Mouse (Mus musculus): ENCODE measurements around the gene Crybg1.
"Not testable (repeated sequence)": the region's sequence is repeated elsewhere in the genome, so short reads cannot be mapped to it uniquely, and the experiment has no call there.

Crybg1 gene

DNA sequence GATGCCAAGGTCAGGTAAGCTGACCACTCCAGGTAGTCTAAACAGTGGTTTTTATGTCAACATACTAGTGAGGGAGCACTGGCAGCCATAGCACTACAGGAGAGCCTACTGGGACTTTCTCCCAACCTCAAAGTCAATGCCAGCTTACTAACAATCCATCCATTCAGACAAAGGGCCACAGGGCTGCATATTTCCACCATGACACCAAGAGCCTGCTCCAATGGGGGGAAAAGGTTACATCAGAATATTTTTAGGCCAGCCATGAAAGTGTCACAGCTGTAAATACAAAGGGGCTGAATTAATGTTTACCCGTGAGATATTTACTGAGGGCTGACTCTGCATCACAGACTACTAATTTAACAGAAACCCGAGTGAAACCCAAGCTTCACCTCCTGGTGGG, 175.4 kb downstream of the Crybg1 start:
- DNase-seq (ENCODE audit: low spot score in 2 of 2) = no peak

DNA sequence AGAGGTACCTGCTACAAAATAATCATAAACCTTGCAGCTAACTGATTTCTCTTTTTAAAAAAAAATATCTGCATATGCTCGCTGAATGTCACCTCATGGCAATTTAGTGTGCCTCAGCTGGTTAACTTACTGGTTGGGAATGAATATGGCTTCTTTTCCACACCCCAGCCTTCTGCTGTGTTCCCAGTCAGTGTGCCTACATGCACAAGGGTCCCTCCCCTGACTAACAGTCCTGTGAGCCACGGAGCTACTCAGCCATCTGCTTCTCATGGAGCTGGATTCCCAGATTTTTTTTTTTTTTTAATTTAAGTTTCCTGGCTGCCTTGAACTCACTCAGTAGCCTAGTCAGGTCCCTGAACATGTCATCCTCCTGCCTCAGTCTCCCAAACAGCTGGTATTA, 183.7 kb downstream of the Crybg1 start:
- DNase-seq (ENCODE audit: low spot score in 2 of 2) = no peak

DNA sequence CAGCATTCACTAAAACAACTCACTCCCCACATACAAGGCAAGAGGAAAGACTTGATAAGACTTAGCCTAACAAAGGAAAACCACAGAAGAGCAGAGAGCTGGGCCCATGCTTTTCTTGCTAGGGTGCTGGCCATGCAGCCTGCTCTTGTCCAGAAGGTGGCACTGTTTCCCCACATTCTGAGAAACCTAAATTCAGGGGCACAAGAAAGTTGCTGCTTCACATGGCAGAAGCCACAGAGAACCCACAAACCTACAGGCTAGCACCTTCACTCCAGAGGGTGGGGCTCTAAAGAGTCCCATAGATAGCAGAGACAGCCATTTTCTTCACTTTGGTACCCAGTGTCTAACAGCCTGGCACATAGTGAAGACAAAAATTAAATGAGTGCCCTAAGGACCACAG, 194.7 kb downstream of the Crybg1 start:
- DNase-seq (ENCODE audit: low spot score in 2 of 2) = no peak

DNA sequence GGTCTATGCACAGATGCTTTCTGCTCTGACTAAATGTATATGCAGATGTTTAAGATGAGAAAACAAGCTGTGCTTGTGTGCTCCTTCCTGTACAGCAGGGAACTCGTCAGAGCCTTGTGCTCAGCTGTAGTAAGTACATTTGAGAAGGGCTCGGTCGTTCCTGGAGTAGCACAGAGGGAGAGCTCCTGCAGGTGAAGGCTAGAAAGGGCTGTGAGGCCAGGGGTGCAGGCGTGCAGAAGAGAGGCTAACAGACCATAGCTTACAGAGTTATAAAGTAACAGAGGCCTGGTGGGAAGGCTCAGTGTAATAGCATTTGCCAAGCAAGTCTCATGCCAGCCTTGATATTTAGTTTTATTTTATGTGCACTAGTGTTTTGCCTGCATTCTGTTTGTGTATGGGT, 203.2 kb downstream of the Crybg1 start:
- no peak for DNase-seq (ENCODE audit: low spot score in 2 of 2)

DNA sequence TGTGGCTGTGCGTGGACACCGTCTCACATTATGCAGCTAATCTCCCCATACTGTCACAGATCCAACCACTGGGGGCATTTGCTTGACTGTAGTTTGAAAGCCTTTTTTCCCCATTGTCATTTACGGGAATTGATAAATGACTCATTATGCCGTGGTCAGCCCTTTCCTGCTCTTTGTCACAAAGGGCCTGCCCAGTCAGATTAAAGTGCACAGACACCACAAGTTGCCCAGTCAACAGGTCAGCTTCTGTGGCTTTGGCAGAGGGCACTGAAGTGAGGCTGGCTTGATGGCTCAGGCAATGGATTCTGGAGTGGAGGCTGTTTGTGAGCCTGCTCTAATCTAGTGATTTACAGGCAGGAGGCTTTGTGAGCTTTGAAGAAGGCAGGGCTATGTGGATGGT, 204.9 kb downstream of the Crybg1 start:
- DNase-seq (ENCODE audit: low spot score in 2 of 2) = no peak

DNA sequence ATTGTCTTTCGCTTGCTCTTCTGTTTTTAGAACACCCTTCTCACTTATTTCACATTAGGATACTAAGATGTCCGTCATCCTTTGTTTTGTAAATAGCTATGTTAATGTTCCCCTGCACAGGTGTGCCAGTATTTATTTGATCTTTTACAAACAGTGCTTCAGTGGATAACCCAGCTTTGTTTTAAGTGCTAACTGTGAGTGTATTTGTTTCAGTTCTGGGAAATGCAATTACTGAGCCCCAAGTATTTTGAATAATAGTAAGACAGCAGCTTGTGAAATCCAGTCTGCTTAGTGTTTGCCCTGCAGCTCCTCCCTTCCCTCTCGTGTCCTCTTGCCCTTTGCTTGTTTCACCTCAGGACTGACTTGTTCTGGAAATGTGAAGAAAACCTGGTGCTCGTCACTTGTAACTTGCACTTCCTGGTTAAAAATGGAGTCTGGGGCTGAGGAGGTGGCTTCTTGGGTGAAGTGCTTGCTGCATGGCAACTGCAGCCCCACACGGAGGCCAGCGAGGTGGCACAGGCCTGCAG, 209.5 kb downstream of the Crybg1 start:
- DNase-seq (ENCODE audit: low spot score in 2 of 2) = no peak

DNA sequence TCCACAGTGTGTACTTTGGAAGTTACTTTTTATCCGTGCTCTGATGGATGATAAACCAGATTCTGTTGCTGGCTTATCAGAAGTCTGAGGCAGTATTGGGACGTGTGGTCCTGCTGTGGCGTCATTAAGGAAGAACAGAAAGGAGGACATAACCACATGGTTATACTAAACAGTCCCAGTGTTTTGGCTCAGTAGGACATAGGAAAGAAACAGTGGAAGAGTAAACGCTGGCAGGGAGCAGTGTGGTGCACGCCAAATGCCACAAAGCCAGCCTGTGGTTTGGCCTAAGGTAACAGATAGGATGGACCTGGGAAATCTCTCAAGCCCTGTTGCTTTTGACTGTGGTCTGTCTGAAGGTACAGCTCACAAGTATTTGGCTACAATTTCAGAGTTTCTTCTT, 220.1 kb downstream of the Crybg1 start:
- DNase-seq (ENCODE audit: low spot score in 2 of 2) = no peak

DNA sequence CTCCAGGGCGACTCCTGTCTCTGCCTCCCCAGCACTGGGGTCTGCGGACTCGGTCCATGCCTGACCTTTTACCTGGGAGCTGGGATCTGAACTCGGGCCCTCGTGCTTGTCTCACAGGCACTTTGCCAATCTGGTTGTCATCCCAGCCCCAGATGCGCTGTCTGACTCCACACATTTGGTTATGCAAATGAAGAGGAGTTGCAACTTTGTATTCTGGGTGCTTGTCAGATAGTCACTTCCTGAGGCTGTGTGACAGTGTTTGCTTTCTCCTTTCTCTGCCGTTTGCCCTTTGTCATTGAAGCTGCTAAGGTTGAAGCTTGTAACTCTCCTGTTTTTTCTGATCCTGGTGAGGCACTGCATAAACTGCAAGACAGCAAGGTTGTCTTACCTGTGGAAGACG, 220.9 kb downstream of the Crybg1 start:
- no peak for DNase-seq (ENCODE audit: low spot score in 2 of 2)

DNA sequence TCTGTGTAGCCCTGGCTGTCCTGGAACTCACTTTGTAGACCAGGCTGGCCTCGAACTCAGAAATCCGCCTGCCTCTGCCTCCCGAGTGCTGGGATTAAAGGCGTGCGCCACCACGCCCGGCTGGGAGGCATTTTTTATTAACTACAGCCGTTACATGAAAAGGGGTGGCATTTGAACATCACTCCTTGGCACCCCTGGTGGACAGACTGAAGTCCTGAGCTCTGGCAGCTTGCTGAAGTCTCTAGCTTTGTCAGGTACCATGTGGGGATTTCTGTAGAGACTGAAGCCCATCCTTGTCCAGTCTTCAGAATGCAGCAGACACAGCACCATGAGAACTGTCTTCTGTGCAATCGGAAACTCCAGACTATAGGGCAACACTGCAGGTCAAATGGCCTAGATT, 222.9 kb downstream of the Crybg1 start:
- not testable (repeated sequence) for DNase-seq (ENCODE audit: low spot score in 2 of 2)

DNA sequence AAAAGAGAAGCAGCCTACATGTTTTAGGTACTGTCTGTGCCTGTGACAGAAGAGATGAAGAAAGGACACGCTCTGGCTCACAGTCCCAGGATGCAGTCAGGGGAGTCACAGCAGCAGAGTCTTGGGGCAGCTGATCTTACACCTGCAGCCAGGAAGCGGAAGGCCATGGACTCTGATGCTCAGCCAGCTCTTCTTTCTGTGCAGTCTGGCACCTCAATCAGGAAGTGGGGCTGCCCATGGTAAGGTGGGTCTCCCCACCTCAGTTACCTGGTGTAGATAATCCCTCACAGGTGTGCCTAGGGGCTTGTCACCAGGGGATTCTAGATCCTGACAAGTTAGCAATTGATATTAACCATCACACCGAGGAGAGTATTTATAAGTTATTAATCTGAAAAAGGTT, 225.6 kb downstream of the Crybg1 start:
- no peak for DNase-seq (ENCODE audit: low spot score in 2 of 2)

DNA sequence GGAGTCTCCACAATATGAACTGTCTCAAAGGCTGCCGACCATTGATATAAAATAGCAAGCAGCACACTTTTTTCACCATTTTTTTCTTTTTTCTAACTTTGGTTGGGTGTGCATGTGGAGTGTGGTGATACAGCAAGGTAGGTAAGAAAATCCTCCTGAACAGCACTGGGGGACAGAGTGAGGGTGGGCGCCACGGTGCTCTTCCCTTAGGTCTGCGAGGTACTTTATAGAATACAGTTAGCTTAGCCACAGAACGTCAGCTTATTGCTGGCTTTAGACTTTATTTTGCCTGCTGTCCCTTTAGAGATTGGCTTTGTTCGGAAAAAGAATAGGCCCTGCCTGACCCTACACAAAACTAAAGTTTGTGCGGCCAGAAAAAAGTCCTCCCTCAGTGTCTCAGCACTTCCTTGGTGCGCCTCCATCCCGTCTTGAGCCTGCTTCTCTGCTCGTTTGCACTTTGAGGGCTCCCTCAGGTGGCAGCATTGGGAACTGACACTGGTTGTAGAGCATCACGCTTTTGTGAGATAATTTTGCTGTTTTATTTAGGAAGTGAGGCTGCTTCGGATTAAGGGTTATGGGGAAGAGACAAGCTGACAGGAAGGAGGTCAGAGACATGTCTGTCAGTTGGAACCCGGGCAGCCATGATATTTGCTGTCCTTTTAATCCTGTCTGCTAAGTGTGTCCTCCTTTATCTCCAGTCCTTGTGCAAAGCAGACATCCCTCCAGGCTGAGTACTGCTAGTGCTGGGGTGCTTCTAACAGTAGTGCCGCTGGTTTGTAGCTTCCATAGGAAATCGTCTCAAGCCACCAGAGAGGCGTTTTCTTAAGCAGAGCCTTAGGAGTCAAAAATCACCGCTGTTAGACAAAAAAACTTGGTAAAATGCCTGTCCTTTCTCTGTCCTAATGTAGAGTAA, 229.7 kb downstream of the Crybg1 start:
- DNase-seq (ENCODE audit: low spot score in 2 of 2) = peak; percentile 55 to 81

DNA sequence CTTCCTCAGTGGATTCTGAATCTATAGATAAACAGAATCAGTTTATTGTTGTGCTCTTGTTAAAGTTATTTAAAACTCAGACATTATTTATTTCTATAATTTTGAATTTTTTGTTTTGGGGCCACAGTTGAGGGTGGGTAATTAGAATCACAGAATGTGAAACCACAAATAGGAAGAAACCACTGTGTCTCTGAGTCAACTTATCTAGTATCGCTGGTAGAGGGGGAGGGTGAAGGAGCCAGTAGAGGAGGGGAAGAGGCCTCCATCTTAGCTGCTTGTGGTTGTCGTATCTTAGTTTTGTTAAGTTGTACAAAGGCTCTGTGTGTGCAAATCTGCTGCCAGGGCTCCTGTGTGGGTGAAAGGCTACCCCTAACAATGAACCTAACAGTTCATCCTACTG, 231.9 kb downstream of the Crybg1 start:
- DNase-seq (ENCODE audit: low spot score in 2 of 2) = no peak

DNA sequence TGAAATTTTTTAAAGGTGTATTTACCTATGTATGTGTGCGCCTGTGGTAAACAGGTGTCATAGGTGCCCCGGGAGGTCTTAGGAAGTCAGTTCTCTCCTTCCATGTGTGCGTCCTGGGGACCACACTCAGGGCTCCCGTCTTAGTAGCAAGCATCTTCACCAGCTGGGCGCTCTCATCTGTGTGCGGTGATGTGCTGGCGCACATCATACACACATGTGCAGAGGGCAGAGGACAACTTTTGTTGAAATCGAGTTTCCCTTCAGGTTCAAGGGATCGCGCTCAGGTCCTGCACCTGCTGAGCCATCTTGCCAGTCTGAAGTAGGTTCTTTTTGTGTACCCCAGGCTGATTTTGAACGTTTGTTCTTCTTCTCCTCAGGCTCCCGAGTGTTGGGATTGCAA, 232.5 kb downstream of the Crybg1 start:
- no peak for DNase-seq (ENCODE audit: low spot score in 2 of 2)

DNA sequence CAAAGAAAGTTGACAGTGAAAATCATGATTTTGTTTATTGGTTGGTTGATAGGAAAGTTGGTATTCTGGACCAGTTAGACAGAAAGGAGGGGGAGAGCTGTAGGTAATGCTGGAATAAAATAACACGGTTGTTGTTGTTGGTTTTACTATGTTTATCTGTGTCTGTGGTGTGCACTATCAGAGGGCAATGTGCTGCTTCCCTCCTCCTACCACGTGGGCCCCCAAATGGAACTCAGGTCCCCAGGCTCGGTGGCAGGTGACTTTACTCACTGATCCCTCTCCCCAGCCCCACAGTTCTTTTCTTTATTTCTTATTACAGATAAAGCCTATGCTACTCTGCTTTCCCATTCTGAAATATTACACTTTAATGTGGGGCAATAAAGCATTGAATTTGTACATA, 236.4 kb downstream of the Crybg1 start:
- no peak for DNase-seq (ENCODE audit: low spot score in 2 of 2)

DNA sequence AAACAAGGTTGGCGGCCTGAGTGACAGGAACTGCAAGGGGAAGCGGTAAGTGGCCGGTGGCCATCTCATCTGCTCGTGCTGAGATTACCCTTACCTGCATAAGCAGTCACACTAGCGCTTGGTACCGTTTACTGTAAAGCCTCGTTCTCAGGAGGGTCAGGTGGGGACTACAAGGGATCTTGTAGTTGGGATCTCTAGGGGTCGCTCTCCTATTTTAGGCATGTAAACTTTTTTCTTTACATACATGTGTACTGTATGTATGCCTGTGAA, 237.8 kb downstream of the Crybg1 start:
- DNase-seq (ENCODE audit: low spot score in 2 of 2) = no peak

DNA sequence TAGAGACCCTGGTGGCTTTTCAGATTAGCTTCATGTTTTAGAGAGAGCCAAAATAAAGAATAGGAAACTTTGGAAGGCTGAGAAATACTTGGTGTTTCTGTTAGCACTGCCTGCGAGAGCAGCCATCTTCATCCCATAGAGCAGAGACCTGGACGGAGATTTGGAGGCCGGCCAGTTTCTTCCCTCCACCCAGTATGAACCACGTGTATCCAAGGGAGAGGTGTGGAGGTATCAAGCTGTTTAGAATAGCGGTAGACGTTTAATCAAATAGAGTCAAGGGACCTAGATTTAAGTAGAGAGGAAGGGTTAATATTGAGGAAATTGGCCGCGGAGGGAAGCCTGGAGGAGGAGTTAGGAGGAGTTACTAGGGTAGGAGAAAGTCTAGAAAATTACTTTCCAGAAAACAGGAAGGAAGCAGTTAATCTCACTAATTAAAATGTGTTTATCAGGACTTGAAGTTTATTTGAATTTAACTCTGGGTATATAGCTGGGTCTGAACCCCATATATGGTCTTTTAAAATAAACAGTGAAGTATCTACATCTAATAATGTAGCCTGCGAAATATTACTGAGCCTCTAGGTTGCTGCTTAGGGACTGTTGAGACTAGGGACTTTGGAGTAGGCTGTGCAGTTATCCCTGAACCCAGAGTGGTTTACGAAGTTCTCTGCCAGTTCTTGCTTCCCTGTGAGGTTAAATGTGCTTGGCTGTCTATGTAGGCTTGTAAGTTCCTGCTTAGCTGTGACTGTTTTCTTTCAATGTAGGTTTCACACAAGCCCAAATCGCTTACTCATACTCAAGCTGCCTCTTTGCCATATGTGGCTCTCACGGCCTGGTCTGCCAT, 238.4 kb downstream of the Crybg1 start:
- no peak for DNase-seq (ENCODE audit: low spot score in 2 of 2)

DNA sequence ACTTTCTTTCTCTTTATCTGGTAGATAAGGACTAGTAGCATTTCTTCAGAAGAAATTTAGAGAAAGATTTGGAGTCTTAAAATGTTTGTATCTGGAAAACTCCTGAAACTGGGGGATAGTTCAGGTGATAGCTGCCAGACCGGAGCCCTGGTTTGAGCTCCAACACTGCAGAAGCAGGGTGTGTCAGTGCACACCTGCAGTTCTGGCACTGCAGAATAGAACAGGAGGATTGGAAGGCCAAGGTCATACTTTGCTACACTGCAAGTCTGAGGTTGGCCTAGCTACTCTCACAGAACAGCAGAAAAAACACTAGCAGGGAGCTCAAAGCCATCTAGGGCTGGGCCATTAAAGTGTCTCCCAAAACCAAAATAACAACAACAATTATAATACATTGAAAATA, 244.1 kb downstream of the Crybg1 start:
- DNase-seq (ENCODE audit: low spot score in 2 of 2) = no peak

DNA sequence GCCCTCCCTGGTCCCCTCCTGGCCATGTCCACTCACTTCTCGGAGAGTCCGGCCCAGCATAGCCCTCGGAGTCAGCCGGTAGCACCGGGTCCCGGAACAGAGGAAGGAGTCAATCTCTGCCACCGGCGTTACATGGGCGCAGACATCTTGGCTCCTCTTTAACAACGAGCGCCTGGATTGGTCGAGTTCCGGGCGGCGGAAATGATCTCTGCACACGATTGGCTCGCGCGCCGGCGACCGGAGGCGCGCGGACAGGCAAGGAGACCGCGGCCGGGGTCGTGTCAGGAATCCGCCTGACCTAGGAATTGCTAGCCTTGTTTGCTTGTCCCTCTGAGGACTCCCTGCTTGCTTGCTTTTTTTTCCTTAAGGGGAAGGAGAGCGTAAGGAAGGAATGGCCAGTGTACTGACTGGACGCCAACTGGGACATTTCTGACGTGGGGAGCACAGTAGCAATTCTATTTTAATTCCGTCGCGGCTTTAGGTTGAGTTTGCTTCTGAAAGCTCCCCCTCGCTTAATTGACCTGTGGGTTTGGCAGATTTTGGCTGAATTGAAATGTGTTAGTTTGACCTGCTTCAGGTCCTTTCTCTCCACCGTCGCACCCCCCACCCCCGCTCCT, 247.0 kb downstream of the Crybg1 start, which contains the start of the genes Qrsl1 and Rtn4ip1:
Gene Qrsl1 (minus strand): TSS at position 168 of the 617 bp plus-strand sequence.
Gene Rtn4ip1 (plus strand): TSS at position 230 of the 617 bp plus-strand sequence.
- peak; percentile 88 for DNase-seq (ENCODE audit: low spot score in 2 of 2)

DNA sequence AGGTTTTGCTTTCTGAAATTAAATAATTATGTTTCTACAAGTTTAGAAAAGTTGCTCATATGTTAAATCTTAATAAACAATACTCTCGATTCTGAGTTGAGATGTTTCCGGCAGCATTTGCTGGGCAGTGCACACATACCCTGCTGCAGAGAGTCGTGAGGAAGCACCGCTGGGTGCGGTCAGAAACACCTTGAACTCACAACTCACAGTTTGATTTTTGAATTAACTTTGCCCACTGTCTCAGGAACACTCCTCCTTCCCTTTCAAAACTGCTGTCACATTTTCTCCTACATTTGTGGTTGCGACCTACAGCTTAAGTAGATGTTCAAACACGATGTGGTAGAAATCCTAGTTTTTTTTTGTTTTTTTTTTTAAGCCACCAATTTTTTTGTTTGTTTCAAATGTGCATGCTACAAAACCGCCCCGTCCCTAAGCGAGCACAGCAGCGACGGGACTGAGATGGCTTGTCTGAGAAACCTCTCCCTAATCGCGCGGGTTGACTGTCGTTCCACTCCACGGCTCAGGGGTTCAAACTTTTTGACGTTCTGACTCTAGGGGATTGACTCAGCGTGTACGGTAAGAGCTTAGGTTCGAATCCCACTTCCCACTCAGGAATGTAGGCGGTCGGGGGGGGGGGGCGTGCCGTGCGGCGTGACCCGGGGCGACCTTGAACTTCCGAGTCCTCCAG, 247.6 kb downstream of the Crybg1 start:
- no peak for DNase-seq (ENCODE audit: low spot score in 2 of 2)

Data from urinary bladder, adult 18-20 months (tissue).